Mouse (Mus musculus): Measurements from ENCODE around the gene Myo9a. TPM values are rescaled to one million over a fixed set of nuclear protein-coding genes. Genes with fewer than 3 reads are reported as not detected.

The Myo9a gene
- polyA plus RNA-seq, 1 experiment from 2014 or later, result 24.6 TPM

- no peaks in the 10 kb centered on the region for H3K27me3 ChIP-seq
- peaks cover 15% of the 10 kb centered on the region for H3K4me1 ChIP-seq (replicated peaks)
- 90% methylated on average over 11 of the region's 11 CpGs for WGBS
- H3K9ac ChIP-seq, result no peak overlapping the region
- H3K4me3 ChIP-seq, result no peak overlapping the region
- no peak overlapping the region for H3K27ac ChIP-seq (replicated peaks)
- no peaks in the 10 kb centered on the region for H3K36me3 ChIP-seq
- H3K9me3 ChIP-seq, result no peaks in the 10 kb centered on the region
- no peak overlapping the region for H3K4me2 ChIP-seq
- ATAC-seq (ENCODE audit: low FRiP score, low read depth), result no peak
These were observed 23.0 kb upstream of the Myo9a start for GRCm38 (mm10) chr9:59727569-59728286.

GRCm38 (mm10) chr9:59731136-59731535, 19.6 kb upstream of the Myo9a start:
- no peak for ATAC-seq (ENCODE audit: low FRiP score, low read depth)
- H3K9ac ChIP-seq, result no peak overlapping the region

GRCm38 (mm10) chr9:59733075-59733474, 17.6 kb upstream of the Myo9a start:
- Histone ChIP-seq H3K4me3 (no peak overlapping the region), H3K36me3 (no peaks in the 10 kb centered on the region), H3K4me1 (replicated peaks) (no peaks in the 10 kb centered on the region), H3K9ac (no peak overlapping the region), H3K9me3 (no peaks in the 10 kb centered on the region), H3K4me2 (no peak overlapping the region), H3K27me3 (no peaks in the 10 kb centered on the region), H3K27ac (replicated peaks) (no peak overlapping the region)
- WGBS, result 81% methylated on average over 6 of the region's 6 CpGs
- ATAC-seq (ENCODE audit: low FRiP score, low read depth), result no peak

More at GRCm38 (mm10) chr9:59731136-59731535, 19.6 kb upstream of the Myo9a start:
- Histone ChIP-seq H3K36me3 (no peaks in the 10 kb centered on the region), H3K27me3 (no peaks in the 10 kb centered on the region), H3K4me3 (no peak overlapping the region), H3K4me2 (no peak overlapping the region), H3K4me1 (replicated peaks) (no peaks in the 10 kb centered on the region), H3K9me3 (no peaks in the 10 kb centered on the region), H3K27ac (replicated peaks) (no peak overlapping the region)
- WGBS, result 95% methylated on average over 5 of the region's 5 CpGs

GRCm38 (mm10) chr9:59735394-59735793, 15.3 kb upstream of the Myo9a start:
- Histone ChIP-seq H3K9ac (no peak overlapping the region), H3K4me3 (no peak overlapping the region), H3K36me3 (no peaks in the 10 kb centered on the region), H3K27ac (replicated peaks) (no peak overlapping the region), H3K4me1 (replicated peaks) (no peaks in the 10 kb centered on the region), H3K4me2 (no peak overlapping the region), H3K27me3 (no peaks in the 10 kb centered on the region), H3K9me3 (no peaks in the 10 kb centered on the region)
- ATAC-seq (ENCODE audit: low FRiP score, low read depth), result no peak
- WGBS, result 76% methylated on average over 4 of the region's 4 CpGs

GRCm38 (mm10) chr9:59740593-59740992, 10.1 kb upstream of the Myo9a start:
- ATAC-seq (ENCODE audit: low FRiP score, low read depth), result no peak
- Histone ChIP-seq H3K9me3 (no peaks in the 10 kb centered on the region), H3K4me3 (no peak overlapping the region), H3K9ac (no peak overlapping the region), H3K36me3 (no peaks in the 10 kb centered on the region), H3K27ac (replicated peaks) (no peak overlapping the region), H3K27me3 (no peaks in the 10 kb centered on the region), H3K4me2 (no peak overlapping the region), H3K4me1 (replicated peaks) (no peaks in the 10 kb centered on the region)
- 90% methylated on average over 2 of the region's 2 CpGs for WGBS

GRCm38 (mm10) chr9:59743903-59744302, 6.8 kb upstream of the Myo9a start:
- Histone ChIP-seq H3K4me3 (no peak overlapping the region), H3K4me2 (no peak overlapping the region), H3K9me3 (no peaks in the 10 kb centered on the region), H3K27me3 (no peaks in the 10 kb centered on the region), H3K9ac (no peak overlapping the region), H3K4me1 (replicated peaks) (peaks cover under 1% of the 10 kb centered on the region; the same call in 1 of the 2 replicates), H3K27ac (replicated peaks) (no peak overlapping the region), H3K36me3 (no peaks in the 10 kb centered on the region)
- no peak for ATAC-seq (ENCODE audit: low FRiP score, low read depth)
- WGBS, result over 99% methylated on average over 3 of the region's 3 CpGs

GRCm38 (mm10) chr9:59748387-59748786, 2.3 kb upstream of the Myo9a start:
- H3K36me3 ChIP-seq, result no peaks in the 10 kb centered on the region
- no peak overlapping the region for H3K4me3 ChIP-seq
- no peak overlapping the region for H3K9ac ChIP-seq
- no peak overlapping the region for H3K4me2 ChIP-seq
- 93% methylated on average over 2 of the region's 2 CpGs for WGBS
- no peak overlapping the region for H3K27ac ChIP-seq (replicated peaks)
- no peak for ATAC-seq (ENCODE audit: low FRiP score, low read depth)
- H3K27me3 ChIP-seq, result no peaks in the 10 kb centered on the region
- no peaks in the 10 kb centered on the region for H3K9me3 ChIP-seq
- peaks cover 17% of the 10 kb centered on the region for H3K4me1 ChIP-seq (replicated peaks)

GRCm38 (mm10) chr9:59748969-59749368, 1.7 kb upstream of the Myo9a start:
- Histone ChIP-seq H3K36me3 (no peaks in the 10 kb centered on the region), H3K4me3 (no peak overlapping the region), H3K9ac (no peak overlapping the region), H3K4me2 (no peak overlapping the region), H3K27me3 (no peaks in the 10 kb centered on the region), H3K4me1 (replicated peaks) (peaks cover 19% of the 10 kb centered on the region), H3K27ac (replicated peaks) (no peak overlapping the region), H3K9me3 (no peaks in the 10 kb centered on the region)
- WGBS, result 90% methylated on average over 11 of the region's 11 CpGs
- no peak for ATAC-seq (ENCODE audit: low FRiP score, low read depth)

GRCm38 (mm10) chr9:59749581-59750265, 973 bp upstream of the Myo9a start:
- H3K27me3 ChIP-seq, result no peaks in the 10 kb centered on the region
- H3K36me3 ChIP-seq, result no peaks in the 10 kb centered on the region
- H3K9ac ChIP-seq, result peak overlapping the region; percentile 59
- peak overlapping the region; percentile 63 for H3K4me2 ChIP-seq
- peak overlapping the region; percentile 97 for H3K4me3 ChIP-seq
- peaks cover 19% of the 10 kb centered on the region for H3K4me1 ChIP-seq (replicated peaks)
- WGBS, result 34% methylated on average over 12 of the region's 12 CpGs
- H3K9me3 ChIP-seq, result no peaks in the 10 kb centered on the region
- ATAC-seq (ENCODE audit: low FRiP score, low read depth), result no peak
- H3K27ac ChIP-seq (replicated peaks), result peak overlapping the region; percentile 89

GRCm38 (mm10) chr9:59751066-59751581, 428 bp downstream of the Myo9a start:
- Histone ChIP-seq H3K9ac (peak overlapping the region; percentile 95), H3K4me2 (peak overlapping the region; percentile 84), H3K4me3 (peak overlapping the region; percentile 97), H3K27ac (replicated peaks) (peak overlapping the region; percentile 89), H3K36me3 (no peaks in the 10 kb centered on the region), H3K27me3 (no peaks in the 10 kb centered on the region), H3K4me1 (replicated peaks) (peaks cover 19% of the 10 kb centered on the region), H3K9me3 (no peaks in the 10 kb centered on the region)
- peak; percentile 94 for ATAC-seq (ENCODE audit: low FRiP score, low read depth)
- WGBS, result 0% methylated on average over 34 of the region's 49 CpGs

GRCm38 (mm10) chr9:59751966-59752365, 1.3 kb downstream of the Myo9a start:
- no peaks in the 10 kb centered on the region for H3K36me3 ChIP-seq
- peak overlapping the region; percentile 84 for H3K4me2 ChIP-seq
- H3K27ac ChIP-seq (replicated peaks), result peak overlapping the region; percentile 61; the same call in 1 of the 2 replicates
- H3K4me1 ChIP-seq (replicated peaks), result peaks cover 19% of the 10 kb centered on the region
- H3K4me3 ChIP-seq, result peak overlapping the region; percentile 97
- 4% methylated on average over 2 of the region's 2 CpGs for WGBS
- no peaks in the 10 kb centered on the region for H3K9me3 ChIP-seq
- H3K27me3 ChIP-seq, result no peaks in the 10 kb centered on the region
- no peak for ATAC-seq (ENCODE audit: low FRiP score, low read depth)
- peak overlapping the region; percentile 95 for H3K9ac ChIP-seq

- ATAC-seq (ENCODE audit: low FRiP score, low read depth), result no peak
- no peaks in the 10 kb centered on the region for H3K27me3 ChIP-seq
- no peaks in the 10 kb centered on the region for H3K36me3 ChIP-seq
- 80% methylated on average over 2 of the region's 2 CpGs for WGBS
- peaks cover 8% of the 10 kb centered on the region for H3K4me1 ChIP-seq (replicated peaks)
- no peak overlapping the region for H3K4me2 ChIP-seq
- H3K27ac ChIP-seq (replicated peaks), result no peak overlapping the region
- no peak overlapping the region for H3K4me3 ChIP-seq
- H3K9ac ChIP-seq, result no peak overlapping the region
- H3K9me3 ChIP-seq, result no peaks in the 10 kb centered on the region
These were observed 4.5 kb downstream of the Myo9a start for GRCm38 (mm10) chr9:59755199-59755598.
